Mouse (Mus musculus): ENCODE results near the gene Vmn2r104. TPM values are rescaled to one million over a fixed set of nuclear protein-coding genes. Genes with fewer than 3 reads are reported as not detected.

Vmn2r104 gene
- not detected for polyA plus RNA-seq (2014; fragmentation: Illumina TruSeq; extraction: RNeasy Lipid Tissue Mini Kit (QIAGEN cat#74804); ENCODE audit: low read depth, low replicate concordance)

GRCm38 (mm10) chr17:20048236-20048635 lies at the start of gene Vmn2r104:
Gene Vmn2r104 (minus strand): TSS chr17:20048336.

Other genes with a start within 250 kb of the Vmn2r104 start
- gene Fpr-rs7, start 65.9 kb upstream of the Vmn2r104 start, polyA plus RNA-seq (2014; fragmentation: Illumina TruSeq; extraction: RNeasy Lipid Tissue Mini Kit (QIAGEN cat#74804); ENCODE audit: low read depth, low replicate concordance): not detected
- not detected for gene Fpr-rs6, start 134.8 kb upstream of the Vmn2r104 start, polyA plus RNA-seq (2014; fragmentation: Illumina TruSeq; extraction: RNeasy Lipid Tissue Mini Kit (QIAGEN cat#74804); ENCODE audit: low read depth, low replicate concordance)
- gene Vmn2r105, start 186.7 kb upstream of the Vmn2r104 start, polyA plus RNA-seq (2014; fragmentation: Illumina TruSeq; extraction: RNeasy Lipid Tissue Mini Kit (QIAGEN cat#74804); ENCODE audit: low read depth, low replicate concordance): not detected
- not detected for gene Vmn2r106, start 237.2 kb upstream of the Vmn2r104 start, polyA plus RNA-seq (2014; fragmentation: Illumina TruSeq; extraction: RNeasy Lipid Tissue Mini Kit (QIAGEN cat#74804); ENCODE audit: low read depth, low replicate concordance)